Mouse (Mus musculus) heart, postnatal 0 days (tissue): ENCODE results near the gene Tmco2. TPM values are rescaled to one million over a fixed set of nuclear protein-coding genes. Genes with fewer than 3 reads are reported as not detected.
A peak's percentile ranks its signal among the peaks of the same experiment; 100 is the strongest.

Source experiments
- ATAC-seq: fragments of 200-750 bp; cut with Nextera tagmentation; 2 replicates; pipeline ENCODE4 v1.8.0; 2017; ENCODE audit warnings: low read depth, moderate number of reproducible peaks, moderate library complexity; ENCODE audit not compliant: insufficient read depth
- DNase-seq: peaks from one replicate; pipeline ENCODE4 v3.0.0-alpha.2; 2016; ENCODE audit warnings: low spot score
- H3K27ac ChIP-seq: fragments of 300-500 bp; sonication (generic); 2 replicates; pipeline ENCODE4 v1.5.1; 2014; ENCODE audit warnings: low read depth, mild to moderate bottlenecking
- H3K27me3 ChIP-seq: fragments of 300-500 bp; sonication (generic); 2 replicates; pipeline ENCODE4 v1.6.1; 2014; ENCODE audit warnings: low read length, mixed read lengths; ENCODE audit not compliant: control insufficient read depth, insufficient read depth
- H3K36me3 ChIP-seq: fragments of 300-500 bp; sonication (generic); replicated peaks from 2 replicates; pipeline ENCODE4 v1.6.1; 2014; ENCODE audit warnings: low read length, mixed read lengths; ENCODE audit not compliant: control insufficient read depth, insufficient read depth
- H3K4me1 ChIP-seq: fragments of 300-500 bp; sonication (generic); 2 replicates; pipeline ENCODE4 v1.6.1; 2014; ENCODE audit warnings: antibody characterized with exemption; ENCODE audit not compliant: control insufficient read depth, insufficient read depth
- H3K4me2 ChIP-seq: fragments of 300-500 bp; sonication (generic); 2 replicates; pipeline ENCODE4 v1.6.1; 2014; ENCODE audit warnings: low read depth, mild to moderate bottlenecking, low read length, moderate library complexity
- H3K4me3 ChIP-seq: fragments of 300-500 bp; sonication (generic); 2 replicates; pipeline ENCODE4 v1.5.1; 2014; ENCODE audit warnings: low read depth, low read length
- H3K9ac ChIP-seq: fragments of 300-500 bp; sonication (generic); replicated peaks from 2 replicates; pipeline ENCODE4 v1.6.1; 2014; ENCODE audit warnings: low read depth, low read length, mixed read lengths
- H3K9me3 ChIP-seq: fragments of 300-500 bp; sonication (generic); replicated peaks from 2 replicates; pipeline ENCODE4 v1.6.1; 2016; ENCODE audit warnings: low read length; ENCODE audit not compliant: control insufficient read depth
- CTCF ChIP-seq: IDR thresholded peaks from 2 replicates; pipeline ENCODE4 v1.5.1; 2016; ENCODE audit warnings: antibody characterized with exemption, control low read depth, low read depth
- EP300 ChIP-seq: IDR thresholded peaks from 2 replicates; pipeline ENCODE4 v1.6.1; 2016; ENCODE audit warnings: antibody characterized with exemption, low read depth
- WGBS: fragments of 180-500 bp; shearing (Covaris S2); extraction: QIAGEN DNeasy Blood & Tissue Kit; methylation state at CpG from one replicate; pipeline ENCODE4 v1.1.7; 2014; 5-methylcytosine and 5-hydroxymethylcytosine counted together
- polyA plus RNA-seq: library from polyadenylated mRNA; unstranded; fragments of >200 nt; fragmentation: Nextera tagmentation; extraction: Ambion mirVana; gene quantifications from 2 replicates; pipeline ENCODE4 v1.2.1, GENCODE M21; 2015
- total RNA-seq: library from RNA; depleted of rRNA; stranded (reverse); fragments of >200 nt; gene quantifications from 2 replicates; pipeline ENCODE4 v1.2.3, GENCODE M21; 2014; ENCODE audit warnings: low replicate concordance; rRNA removed

The Tmco2 gene
- total and polyA plus RNA-seq, 2 experiments from 2014 or later = not detected

DNA sequence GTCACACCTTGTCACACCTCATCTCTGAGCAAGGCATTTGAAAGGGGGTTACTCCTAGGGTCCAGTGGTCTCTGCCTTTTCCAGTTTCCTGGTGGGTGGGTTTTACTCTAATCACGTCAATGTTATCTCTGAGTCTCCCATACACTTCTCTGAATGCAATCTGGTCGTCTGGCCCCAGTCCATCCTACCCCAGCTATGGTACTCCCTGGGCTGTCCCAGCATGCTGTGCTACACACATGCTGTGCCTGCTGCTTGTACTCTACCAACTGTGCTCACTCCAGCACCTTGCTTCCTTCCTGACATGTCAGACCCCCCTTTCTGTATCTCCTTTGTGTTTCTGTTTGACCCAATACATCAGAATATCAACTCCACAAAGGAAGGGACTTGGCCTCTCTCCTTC lies 52.0 kb downstream of the Tmco2 start:
- Histone ChIP-seq H3K4me1 (0 out of 2 replicates have a peak, but pooled peaks cover 5% of the 10 kb centered on the region), H3K9me3 (no peaks in the 10 kb centered on the region), H3K27me3 (peaks cover 9% of the 10 kb centered on the region), H3K36me3 (peaks cover 22% of the 10 kb centered on the region), H3K4me2 (no peak overlapping the region), H3K9ac (no peak overlapping the region), H3K4me3 (no peak overlapping the region), H3K27ac (no peak overlapping the region)
- TF ChIP-seq EP300 (no peak), CTCF (no peak)
- ATAC-seq (no peak), DNase-seq (no peak)
- WGBS = 36% methylated on average over 2 of the region's 2 CpGs

DNA sequence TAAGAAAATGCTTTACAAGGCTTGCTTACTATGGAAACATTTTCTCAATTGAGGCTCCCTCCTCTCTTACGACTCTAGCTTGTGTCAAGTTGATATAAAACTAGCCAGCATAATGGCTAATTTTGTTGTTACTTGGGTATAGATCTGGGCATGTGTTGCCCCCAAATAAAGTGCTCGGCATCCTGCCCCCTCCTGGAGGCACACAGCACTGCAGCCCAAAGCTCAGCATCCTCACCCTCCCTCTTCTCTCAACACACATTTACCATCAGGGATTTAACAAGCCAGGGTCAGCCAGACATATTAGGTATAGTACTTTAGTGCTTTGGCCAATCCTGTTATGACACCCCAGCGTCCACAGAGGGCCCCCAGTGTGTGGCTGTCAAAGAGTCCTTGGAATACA lies 52.7 kb downstream of the Tmco2 start:
- DNase-seq (no peak), ATAC-seq (no peak)
- H3K4me1 ChIP-seq = 0 out of 2 replicates have a peak, but pooled peaks cover 9% of the 10 kb centered on the region
- TF ChIP-seq EP300 (no peak), CTCF (peak; percentile 37)
- no peak overlapping the region for H3K9ac ChIP-seq
- H3K4me3 ChIP-seq = no peak overlapping the region
- H3K27me3 ChIP-seq = peaks cover 9% of the 10 kb centered on the region
- H3K27ac ChIP-seq = no peak overlapping the region
- WGBS = 49% methylated on average over 3 of the region's 3 CpGs
- H3K4me2 ChIP-seq = no peak overlapping the region
- H3K9me3 ChIP-seq = no peaks in the 10 kb centered on the region
- H3K36me3 ChIP-seq = peaks cover 19% of the 10 kb centered on the region

Other genes starting within 250 kb of the Tmco2 start
- gene Exo5, start 184.2 kb downstream of the Tmco2 start, total RNA-seq = 0.80 and 1.2 TPM in 2 replicates
- gene Exo5, start 184.2 kb downstream of the Tmco2 start, polyA plus RNA-seq = 5.7 and 6.1 TPM in 2 replicates
- gene Zfp69, start 157.5 kb downstream of the Tmco2 start, total RNA-seq = 2.0 and 5.5 TPM in 2 replicates
- 3.8 and 4.2 TPM in 2 replicates for gene Zfp69, start 157.5 kb downstream of the Tmco2 start, polyA plus RNA-seq
- gene Smap2, start 92.0 kb downstream of the Tmco2 start, total RNA-seq = 18.9 and 20.9 TPM in 2 replicates
- gene Smap2, start 92.0 kb downstream of the Tmco2 start, polyA plus RNA-seq = 6.9 and 7.5 TPM in 2 replicates
- gene Col9a2, start 69.8 kb downstream of the Tmco2 start, total RNA-seq = 2.2 and 11.3 TPM in 2 replicates
- 1.8 and 2.2 TPM in 2 replicates for gene Col9a2, start 69.8 kb downstream of the Tmco2 start, polyA plus RNA-seq
- 11.1 and 13.3 TPM in 2 replicates for gene Zmpste24, start 11.0 kb downstream of the Tmco2 start, total RNA-seq
- 17.0 and 17.8 TPM in 2 replicates for gene Zmpste24, start 11.0 kb downstream of the Tmco2 start, polyA plus RNA-seq
- 20.9 and 22.3 TPM in 2 replicates for gene Rlf, start 105.9 kb upstream of the Tmco2 start, total RNA-seq
- gene Rlf, start 105.9 kb upstream of the Tmco2 start, polyA plus RNA-seq = 9.0 and 10.2 TPM in 2 replicates
- gene Gm12888, start 215.7 kb upstream of the Tmco2 start, total RNA-seq = not detected in 2 replicates
- gene Gm12888, start 215.7 kb upstream of the Tmco2 start, polyA plus RNA-seq = not detected in 2 replicates